Mouse (Mus musculus) embryo, embryonic 11.5 days (tissue): ENCODE measurements at regions not wholly inside any gene's neighbourhood (a gene's known extent, or its start where the extent isn't known, plus 50 kb on each side); places are given as distances from the start of the nearest gene placed in this dataset.

Experiments
- DNase-seq: peaks from one replicate; pipeline ENCODE4 v3.0.0-alpha.2; 2012; ENCODE audit warnings: low read depth, low spot score

- no peak for DNase-seq
These were observed 326.3 kb downstream of the Gm11361 start for GRCm38 (mm10) chr13:28583617-28584016.

- no peak for DNase-seq
These were observed 318.0 kb downstream of the Gm11361 start for GRCm38 (mm10) chr13:28575202-28575851.

GRCm38 (mm10) chr13:28573364-28573763 lies 316.0 kb downstream of the Gm11361 start:
- no peak for DNase-seq

- no peak for DNase-seq
These were observed 315.1 kb downstream of the Gm11361 start for GRCm38 (mm10) chr13:28572448-28572847.

- DNase-seq, result no peak
These were observed 314.4 kb downstream of the Gm11361 start for GRCm38 (mm10) chr13:28571716-28572115.

- DNase-seq, result no peak
These were observed 306.3 kb downstream of the Gm11361 start for GRCm38 (mm10) chr13:28563585-28563984.

- DNase-seq, result no peak
These were observed 302.8 kb downstream of the Gm11361 start for GRCm38 (mm10) chr13:28560081-28560480.

GRCm38 (mm10) chr13:28557032-28557570 lies 299.8 kb downstream of the Gm11361 start:
- no peak for DNase-seq

GRCm38 (mm10) chr13:28556385-28556938 lies 299.1 kb downstream of the Gm11361 start:
- no peak for DNase-seq

GRCm38 (mm10) chr13:28554143-28554830 lies 297.0 kb downstream of the Gm11361 start:
- no peak for DNase-seq

- DNase-seq, result no peak
These were observed 295.8 kb downstream of the Gm11361 start for GRCm38 (mm10) chr13:28552974-28553750.

GRCm38 (mm10) chr13:28551555-28551954 lies 294.2 kb downstream of the Gm11361 start:
- no peak for DNase-seq

- DNase-seq, result no peak
These were observed 288.5 kb downstream of the Gm11361 start for GRCm38 (mm10) chr13:28545797-28546196.

GRCm38 (mm10) chr13:28545337-28545736 lies 288.0 kb downstream of the Gm11361 start:
- DNase-seq, result no peak

GRCm38 (mm10) chr13:28544819-28545180 lies 287.5 kb downstream of the Gm11361 start:
- DNase-seq, result no peak

GRCm38 (mm10) chr13:28544003-28544818 lies 286.9 kb downstream of the Gm11361 start:
- DNase-seq, result peak; percentile 70

- DNase-seq, result no peak
These were observed 284.3 kb downstream of the Gm11361 start for GRCm38 (mm10) chr13:28541607-28542006.

- DNase-seq, result no peak
These were observed 275.8 kb downstream of the Gm11361 start for GRCm38 (mm10) chr13:28533080-28533479.

- DNase-seq, result no peak
These were observed 274.9 kb downstream of the Gm11361 start for GRCm38 (mm10) chr13:28532278-28532677.

- no peak for DNase-seq
These were observed 274.2 kb downstream of the Gm11361 start for GRCm38 (mm10) chr13:28531534-28531999.

GRCm38 (mm10) chr13:28530947-28531346 lies 273.6 kb downstream of the Gm11361 start:
- DNase-seq, result no peak
